Mouse (Mus musculus) testis, adult 2 months (tissue): ENCODE data around the gene Tacc2.

Experiments
- CTCF ChIP-seq: fragments of 200-500 bp; IDR thresholded peaks from 2 replicates; pipeline ENCODE4 v1.5.1; 2012; ENCODE audit warnings: low read depth, mild to moderate bottlenecking, inconsistent platforms, low read length, moderate library complexity; ENCODE audit not compliant: control insufficient read depth, insufficient read depth, insufficient replicate concordance
- POLR2A ChIP-seq: fragments of 200-500 bp; IDR thresholded peaks from 2 replicates; pipeline ENCODE4 v1.6.1; 2012; ENCODE audit warnings: low read depth, mild to moderate bottlenecking, inconsistent platforms, low read length, moderate library complexity; ENCODE audit not compliant: control insufficient read depth

- TF ChIP-seq POLR2A: no peak
- no peak for TF ChIP-seq CTCF
These were observed 155.7 kb downstream of the Tacc2 start for GRCm38 (mm10) chr7:130732908-130733307.
